In the genomic region with DNA sequence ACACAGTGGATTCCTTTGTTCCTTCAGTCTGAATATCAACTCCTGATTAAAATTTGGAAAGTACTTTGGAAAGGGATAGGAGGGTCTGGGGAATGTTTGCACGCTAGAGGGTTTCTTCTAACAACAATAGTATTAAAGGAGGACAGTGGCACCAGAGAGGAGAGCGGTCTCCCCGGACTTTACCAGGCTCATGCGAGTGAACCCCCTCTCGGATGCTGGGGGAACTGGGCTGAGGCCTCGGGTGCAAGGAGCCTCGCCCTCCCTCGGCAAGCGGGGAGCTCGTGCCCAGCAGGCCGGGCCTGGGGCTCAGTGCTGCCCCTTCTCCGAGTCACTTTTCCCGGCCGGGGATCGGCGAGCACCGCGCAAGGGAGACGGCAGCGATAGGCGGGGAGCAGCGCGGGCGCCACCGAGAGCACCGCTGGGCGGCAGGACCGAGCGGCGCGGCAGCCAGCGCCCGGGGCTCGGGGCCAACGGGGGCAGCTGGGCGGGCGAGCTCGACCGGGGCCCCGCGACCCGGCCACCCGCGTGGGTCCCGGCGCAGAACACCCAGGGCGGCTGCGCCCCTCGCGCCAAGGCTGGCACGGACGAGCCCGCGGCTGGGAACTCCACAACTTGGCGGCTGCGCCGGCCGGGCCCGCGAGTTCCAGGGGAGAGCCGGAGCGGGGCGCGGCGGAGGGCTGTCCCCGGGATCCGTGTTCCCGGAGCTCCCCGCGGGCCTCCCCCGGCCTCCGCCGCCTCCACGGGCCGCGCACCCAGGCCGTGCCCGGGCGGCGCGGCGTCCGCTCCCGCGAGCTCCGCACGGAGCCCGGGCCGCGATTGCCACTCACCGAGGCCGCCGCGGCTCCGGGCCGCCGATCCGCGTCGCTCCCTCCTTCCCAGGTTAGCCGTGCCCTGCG, we compare ENCODE assay signal across 7 mouse cellular contexts. TPM values are rescaled to one million over a fixed set of nuclear protein-coding genes. Genes with fewer than 3 reads are reported as not detected.
DNase-seq lines count a peak whose midpoint lies in the region; ATAC-seq and TF ChIP-seq lines count a peak whose summit lies in the region.

No protein-coding gene starts in this region.

- no peak for TF ChIP-seq CTCF in spleen, adult 2 months (IDR thresholded peaks at IDR 0.05; ENCODE audit: extremely low read depth, insufficient read depth, insufficient read length, insufficient replicate concordance)

- peaks cover 17% of the 10 kb centered on the region for H3K4me1 ChIP-seq in intestine, embryonic 14.5 days (replicated peaks; ENCODE audit: control insufficient read depth, insufficient read depth, low read length)
- H3K4me1 ChIP-seq in limb, embryonic 11.5 days (ENCODE audit: control insufficient read depth, insufficient read depth, low read length) = peaks cover 6% of the 10 kb centered on the region; the same call in 1 of the 2 replicates
- H3K4me1 ChIP-seq in midbrain, embryonic 12.5 days = peaks cover 17% of the 10 kb centered on the region
- no peaks in the 10 kb centered on the region; the same call in 1 of the 2 replicates for H3K4me1 ChIP-seq in spleen, adult 2 months (ENCODE audit: control insufficient read depth, insufficient read depth, insufficient read length)

- peak; percentile 72 for ATAC-seq in intestine, embryonic 14.5 days (replicated peaks; ENCODE audit: low FRiP score, low TSS enrichment, low read depth)
- peak; percentile 52 for ATAC-seq in limb, embryonic 11.5 days (ENCODE audit: insufficient number of reproducible peaks, low FRiP score, low TSS enrichment, low read depth)
- ATAC-seq in midbrain, embryonic 12.5 days (ENCODE audit: low FRiP score, low read depth) = peak; percentile 73

- H3K36me3 ChIP-seq in intestine, embryonic 14.5 days (ENCODE audit: control insufficient read depth, insufficient read depth, low read length) = no peaks in the 10 kb centered on the region
- H3K36me3 ChIP-seq in limb, embryonic 11.5 days (ENCODE audit: control insufficient read depth, insufficient read depth, low read length) = no peaks in the 10 kb centered on the region
- H3K36me3 ChIP-seq in midbrain, embryonic 12.5 days = no peaks in the 10 kb centered on the region
- no peaks in the 10 kb centered on the region for H3K36me3 ChIP-seq in spleen, adult 2 months (ENCODE audit: control insufficient read depth, insufficient read depth, low read length)

- peak overlapping the region; percentile 83 for H3K4me3 ChIP-seq in intestine, embryonic 14.5 days (ENCODE audit: low read depth, low read length)
- peak overlapping the region; percentile 70 for H3K4me3 ChIP-seq in limb, embryonic 11.5 days (ENCODE audit: low read depth, low read length)
- H3K4me3 ChIP-seq in midbrain, embryonic 12.5 days = peak overlapping the region; percentile 84
- H3K4me3 ChIP-seq in spleen, adult 2 months (ENCODE audit: extremely low read depth, insufficient read depth, insufficient read length) = peak overlapping the region; percentile 93

- TF ChIP-seq POLR2A in spleen, adult 2 months (IDR thresholded peaks at IDR 0.05; ENCODE audit: low read depth, low read length) = no peak

- H3K9ac ChIP-seq in intestine, embryonic 14.5 days (ENCODE audit: low read length) = peak overlapping the region; percentile 98
- H3K9ac ChIP-seq in limb, embryonic 11.5 days (ENCODE audit: low read length) = peak overlapping the region; percentile 95
- H3K9ac ChIP-seq in midbrain, embryonic 12.5 days (replicated peaks) = peak overlapping the region; percentile 88

- no peaks in the 10 kb centered on the region for H3K9me3 ChIP-seq in intestine, embryonic 14.5 days (ENCODE audit: control insufficient read depth, low read length)
- no peaks in the 10 kb centered on the region for H3K9me3 ChIP-seq in limb, embryonic 11.5 days (ENCODE audit: control insufficient read depth, low read length)
- H3K9me3 ChIP-seq in midbrain, embryonic 12.5 days = no peaks in the 10 kb centered on the region

- WGBS in intestine, embryonic 14.5 days = 1% methylated on average over 83 of the region's 102 CpGs
- 0% methylated on average over 38 of the region's 102 CpGs for WGBS in limb, embryonic 11.5 days
- WGBS in midbrain, embryonic 12.5 days = under 1% methylated on average over 77 of the region's 102 CpGs
- WGBS in spleen, adult 2 months = 1% methylated on average over 50 of the region's 102 CpGs

- H3K4me2 ChIP-seq in intestine, embryonic 14.5 days (ENCODE audit: low read length) = peak overlapping the region; percentile 89
- H3K4me2 ChIP-seq in limb, embryonic 11.5 days (ENCODE audit: low read depth, severe bottlenecking) = peak overlapping the region; percentile 51
- peak overlapping the region; percentile 60 for H3K4me2 ChIP-seq in midbrain, embryonic 12.5 days (replicated peaks)

- peak overlapping the region; percentile 99 for H3K27ac ChIP-seq in intestine, embryonic 14.5 days (ENCODE audit: low read depth)
- H3K27ac ChIP-seq in limb, embryonic 11.5 days (replicated peaks; ENCODE audit: low read depth, low read length) = peak overlapping the region; percentile 98
- H3K27ac ChIP-seq in midbrain, embryonic 12.5 days (replicated peaks) = peak overlapping the region; percentile 97
- peak overlapping the region; percentile 90 for H3K27ac ChIP-seq in spleen, adult 2 months (ENCODE audit: insufficient read depth, low read length)

- DNase-seq in adrenal gland, adult 8-10 months = peak; percentile 38
- peak; percentile 73 for DNase-seq in embryo, embryonic 10.5 days (ENCODE audit: low spot score)
- peak; percentile 75 for DNase-seq in gastrocnemius, postnatal 25 days
- peak; percentile 89 for DNase-seq in intestine, embryonic 14.5 days (ENCODE audit: low spot score)
- DNase-seq in limb, embryonic 11.5 days (ENCODE audit: low spot score) = peak; percentile 80
- peak in 1 of 2 experiments; percentile 59 for DNase-seq in spleen, adult 2 months (ENCODE audit: low read depth in 1 of 2, low spot score in 2 of 2)

- H3K27me3 ChIP-seq in intestine, embryonic 14.5 days (replicated peaks; ENCODE audit: control insufficient read depth, insufficient read depth, low read length) = no peaks in the 10 kb centered on the region
- H3K27me3 ChIP-seq in limb, embryonic 11.5 days (ENCODE audit: control insufficient read depth, insufficient read depth, low read length) = no peaks in the 10 kb centered on the region
- H3K27me3 ChIP-seq in midbrain, embryonic 12.5 days = 0 out of 2 replicates have a peak, but pooled peaks cover 2% of the 10 kb centered on the region
- no peaks in the 10 kb centered on the region for H3K27me3 ChIP-seq in spleen, adult 2 months (ENCODE audit: control insufficient read depth, insufficient read depth, low read length)

RNA-seq across cellular contexts. Expression of gene Nrip1, which starts 1.3 kb away (rescaled TPM):
- 100 to 1,000 TPM in 2 of 4 experiments, 10 to 100 TPM in 2; 86.7 to 143 (median 105) TPM for total RNA-seq in adrenal gland, adult 8-10 months (2022)
- 10 to 100 TPM; 19.2 to 39.4 TPM for total RNA-seq in gastrocnemius, postnatal 25 days (2021)
- 37.1 and 40.3 TPM in 2 replicates for polyA plus RNA-seq in intestine, embryonic 14.5 days (2014; fragmentation: Nextera tagmentation; extraction: Ambion mirVana)
- polyA plus RNA-seq in limb, embryonic 11.5 days (2014; fragmentation: Nextera tagmentation; extraction: Ambion mirVana) = 29.1 and 33.5 TPM in 2 replicates
- 28.7 and 30.0 TPM in 2 replicates for polyA plus RNA-seq in midbrain, embryonic 12.5 days (2016; fragmentation: Nextera tagmentation; extraction: Ambion mirVana)
- polyA plus RNA-seq in spleen, adult 2 months (2012; rRNA removed) = 4.5 and 6.5 TPM in 2 replicates
